Mouse (Mus musculus) lung, embryonic 16.5 days (tissue): ENCODE data around the gene Elmo2. TPM values are rescaled to one million over a fixed set of nuclear protein-coding genes. Genes with fewer than 3 reads are reported as not detected.

Experiments used
- ATAC-seq: fragments of 200-750 bp; cut with Nextera tagmentation; 2 replicates; pipeline ENCODE4 v1.8.0; 2017; ENCODE audit warnings: low read depth, mild to moderate bottlenecking, moderate library complexity
- H3K27ac ChIP-seq: fragments of 300-500 bp; sonication (generic); 2 replicates; pipeline ENCODE4 v1.5.1; 2014; ENCODE audit warnings: mild to moderate bottlenecking, control low read depth, low read length
- H3K27me3 ChIP-seq: fragments of 300-500 bp; sonication (generic); 2 replicates; pipeline ENCODE4 v1.6.1; 2014; ENCODE audit warnings: low read depth, low read length, mixed read lengths; ENCODE audit not compliant: control insufficient read depth, insufficient read depth
- H3K36me3 ChIP-seq: fragments of 300-500 bp; sonication (generic); 2 replicates; pipeline ENCODE4 v1.6.1; 2014; ENCODE audit warnings: low read length; ENCODE audit not compliant: control insufficient read depth, insufficient read depth
- H3K4me1 ChIP-seq: fragments of 300-500 bp; sonication (generic); replicated peaks from 2 replicates; pipeline ENCODE4 v1.6.1; 2014; ENCODE audit warnings: low read length, mixed read lengths; ENCODE audit not compliant: control insufficient read depth, insufficient read depth
- H3K4me2 ChIP-seq: fragments of 300-500 bp; sonication (generic); 2 replicates; pipeline ENCODE4 v1.6.1; 2014; ENCODE audit warnings: low read depth, low read length, control low read depth
- H3K4me3 ChIP-seq: fragments of 300-500 bp; sonication (generic); 2 replicates; pipeline ENCODE4 v1.5.1; 2014; ENCODE audit warnings: mild to moderate bottlenecking, low read length, control low read depth
- H3K9ac ChIP-seq: fragments of 300-500 bp; sonication (generic); 2 replicates; pipeline ENCODE4 v1.6.1; 2014; ENCODE audit warnings: low read length, control low read depth
- H3K9me3 ChIP-seq: fragments of 300-500 bp; sonication (generic); 2 replicates; pipeline ENCODE4 v1.6.1; 2016; ENCODE audit warnings: low read length; ENCODE audit not compliant: control insufficient read depth
- WGBS: fragments of 180-500 bp; shearing (Covaris S2); extraction: QIAGEN DNeasy Blood & Tissue Kit; methylation state at CpG from one replicate; pipeline ENCODE4 v1.1.7; 2014; 5-methylcytosine and 5-hydroxymethylcytosine counted together
- polyA plus RNA-seq: library from polyadenylated mRNA; unstranded; fragments of >200 nt; fragmentation: Nextera tagmentation; extraction: Ambion mirVana; gene quantifications from 2 replicates; pipeline ENCODE4 v1.2.1, GENCODE M21; 2015

Elmo2 gene
- polyA plus RNA-seq, 1 experiment from 2014 or later = 82.8 TPM

- Histone ChIP-seq H3K4me2 (no peak overlapping the region), H3K4me1 (peaks cover 28% of the 10 kb centered on the region), H3K9ac (no peak overlapping the region), H3K36me3 (no peaks in the 10 kb centered on the region), H3K27me3 (no peaks in the 10 kb centered on the region), H3K27ac (no peak overlapping the region), H3K9me3 (no peaks in the 10 kb centered on the region), H3K4me3 (no peak overlapping the region)
- no peak for ATAC-seq
- 68% methylated on average over 5 of the region's 5 CpGs for WGBS
Observed at GRCm38 (mm10) chr2:165328746-165329145, 2.5 kb upstream of the Elmo2 start.

GRCm38 (mm10) chr2:165327386-165327785, 1.1 kb upstream of the Elmo2 start:
- Histone ChIP-seq H3K4me1 (peaks cover 33% of the 10 kb centered on the region), H3K4me3 (peak overlapping the region; percentile 92), H3K9ac (peak overlapping the region; percentile 76), H3K27me3 (no peaks in the 10 kb centered on the region), H3K4me2 (peak overlapping the region; percentile 93), H3K9me3 (no peaks in the 10 kb centered on the region), H3K36me3 (no peaks in the 10 kb centered on the region), H3K27ac (no peak overlapping the region)
- WGBS = 45% methylated on average over 7 of the region's 7 CpGs
- no peak for ATAC-seq

- WGBS = under 1% methylated on average over 30 of the region's 30 CpGs
- H3K4me3 ChIP-seq = peak overlapping the region; percentile 92
- ATAC-seq = peak; percentile 19
Observed at GRCm38 (mm10) chr2:165325521-165326303, 567 bp downstream of the Elmo2 start.

DNA sequence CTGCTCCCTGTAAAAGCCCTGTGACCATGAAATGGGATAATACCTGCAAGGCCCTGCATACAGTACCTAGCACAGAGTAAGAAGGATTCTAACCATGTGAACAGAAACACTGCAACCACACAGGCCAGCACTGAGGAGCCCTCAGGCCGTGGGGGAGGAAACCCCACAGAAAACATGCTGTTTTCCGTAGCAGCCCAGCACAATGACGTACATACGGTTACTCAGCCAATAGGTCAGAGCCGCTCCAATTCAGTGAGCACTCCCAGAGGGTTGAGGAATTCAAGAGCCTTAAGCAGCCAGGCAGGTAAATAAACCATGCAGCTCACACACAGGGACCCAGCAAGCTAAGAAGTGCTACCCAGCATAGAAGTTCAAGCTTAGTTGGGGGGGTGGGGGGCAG, 2.4 kb downstream of the Elmo2 start:
- no peak for ATAC-seq
- H3K9ac ChIP-seq = peak overlapping the region; percentile 22
- peaks cover 65% of the 10 kb centered on the region for H3K4me1 ChIP-seq

More at GRCm38 (mm10) chr2:165325521-165326303, 567 bp downstream of the Elmo2 start:
- H3K4me2 ChIP-seq = peak overlapping the region; percentile 90
- H3K4me1 ChIP-seq = peaks cover 49% of the 10 kb centered on the region
- H3K9ac ChIP-seq = peak overlapping the region; percentile 92
- H3K36me3 ChIP-seq = no peaks in the 10 kb centered on the region
- no peaks in the 10 kb centered on the region for H3K27me3 ChIP-seq
- peak overlapping the region; percentile 68 for H3K27ac ChIP-seq
- no peaks in the 10 kb centered on the region for H3K9me3 ChIP-seq

GRCm38 (mm10) chr2:165323484-165323883, 2.8 kb downstream of the Elmo2 start:
- 72% methylated on average over 5 of the region's 5 CpGs for WGBS
- Histone ChIP-seq H3K27me3 (no peaks in the 10 kb centered on the region), H3K4me3 (no peak overlapping the region), H3K4me1 (peaks cover 70% of the 10 kb centered on the region), H3K27ac (peak overlapping the region; percentile 35), H3K9me3 (no peaks in the 10 kb centered on the region), H3K36me3 (no peaks in the 10 kb centered on the region), H3K9ac (peak overlapping the region; percentile 22; the same call in 1 of the 2 replicates), H3K4me2 (no peak overlapping the region)
- no peak for ATAC-seq

More for the DNA sequence above, 2.4 kb downstream of the Elmo2 start:
- peak overlapping the region; percentile 35 for H3K27ac ChIP-seq
- H3K4me2 ChIP-seq = peak overlapping the region; percentile 90
- 50% methylated on average over 5 of the region's 5 CpGs for WGBS
- no peaks in the 10 kb centered on the region for H3K27me3 ChIP-seq
- no peak overlapping the region for H3K4me3 ChIP-seq
- no peaks in the 10 kb centered on the region for H3K9me3 ChIP-seq
- no peaks in the 10 kb centered on the region for H3K36me3 ChIP-seq

DNA sequence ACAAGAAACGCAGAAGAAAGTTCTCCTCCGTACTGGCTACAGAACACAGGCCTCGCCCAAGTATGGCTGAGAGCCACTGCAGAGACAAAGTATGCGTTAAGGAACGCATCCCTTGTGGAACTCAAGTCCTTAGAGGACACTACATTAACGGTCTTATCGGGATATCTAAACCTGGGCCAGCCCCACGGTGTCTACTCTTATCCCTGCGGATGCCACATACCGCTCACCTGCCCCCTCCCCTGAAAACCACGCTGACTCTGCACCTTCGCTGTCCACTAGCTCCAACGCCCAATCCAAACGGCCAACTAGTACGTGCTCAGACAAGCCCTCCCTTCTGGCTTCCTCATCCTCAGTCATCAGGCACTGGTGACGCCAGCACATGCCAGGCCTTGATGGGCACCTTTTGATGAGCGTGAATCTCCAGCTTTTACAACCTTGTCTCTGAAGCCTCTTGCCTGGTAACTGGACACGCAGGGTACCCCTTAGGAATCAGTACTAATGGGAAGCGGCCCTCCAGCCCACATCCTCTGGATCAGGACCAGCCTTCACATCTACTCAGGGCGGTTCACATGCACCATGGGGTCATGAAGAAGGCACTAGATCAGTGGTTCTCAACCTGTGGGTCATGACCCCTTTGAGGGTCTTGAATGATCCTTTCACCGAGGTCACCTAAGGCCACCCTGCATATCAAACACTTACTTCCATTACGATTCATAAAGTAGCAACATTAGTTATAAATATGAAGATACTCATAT, 4.1 kb downstream of the Elmo2 start:
- H3K4me3 ChIP-seq = no peak overlapping the region
- no peak overlapping the region for H3K4me2 ChIP-seq
- WGBS = 71% methylated on average over 22 of the region's 22 CpGs
- no peaks in the 10 kb centered on the region for H3K27me3 ChIP-seq
- ATAC-seq = no peak
- no peaks in the 10 kb centered on the region for H3K9me3 ChIP-seq
- H3K36me3 ChIP-seq = no peaks in the 10 kb centered on the region
- no peak overlapping the region for H3K9ac ChIP-seq
- H3K4me1 ChIP-seq = peaks cover 78% of the 10 kb centered on the region
- peak overlapping the region; percentile 94 for H3K27ac ChIP-seq

DNA sequence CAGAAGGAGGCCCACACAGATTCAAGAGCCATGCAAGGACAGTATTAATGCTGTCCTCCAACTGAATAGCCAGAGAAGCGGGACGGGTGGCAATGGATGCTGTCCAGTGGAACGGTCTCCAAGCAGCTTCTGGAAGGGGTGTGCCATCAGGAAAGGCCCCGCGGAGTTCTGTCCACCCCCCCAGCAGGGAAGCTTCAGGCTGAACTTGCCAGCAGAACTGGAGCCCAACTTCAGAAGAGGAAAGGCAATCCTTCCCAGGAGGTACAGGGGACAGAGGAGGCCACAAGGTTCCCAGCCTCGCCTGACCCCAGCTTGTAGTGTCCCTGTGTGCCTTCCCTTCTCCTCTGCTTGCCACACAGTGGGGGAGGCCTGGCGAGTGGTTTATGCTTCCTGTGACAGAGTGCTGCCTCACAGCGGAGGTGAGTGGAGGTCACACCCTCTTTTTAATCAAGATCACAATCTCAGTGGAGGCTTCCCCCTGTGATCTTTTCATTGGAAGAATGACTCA, 4.8 kb downstream of the Elmo2 start:
- 58% methylated on average over 8 of the region's 8 CpGs for WGBS
- peak overlapping the region; percentile 44 for H3K4me2 ChIP-seq

GRCm38 (mm10) chr2:165320531-165321150, 5.6 kb downstream of the Elmo2 start:
- H3K4me1 ChIP-seq = peaks cover 79% of the 10 kb centered on the region
- WGBS = 43% methylated on average over 12 of the region's 12 CpGs
- peak overlapping the region; percentile 44 for H3K4me2 ChIP-seq

More for the DNA sequence above, 4.8 kb downstream of the Elmo2 start:
- peak overlapping the region; percentile 94 for H3K27ac ChIP-seq
- peaks cover 79% of the 10 kb centered on the region for H3K4me1 ChIP-seq
- no peaks in the 10 kb centered on the region for H3K27me3 ChIP-seq
- no peaks in the 10 kb centered on the region for H3K9me3 ChIP-seq
- H3K36me3 ChIP-seq = no peaks in the 10 kb centered on the region
- no peak for ATAC-seq
- peak overlapping the region; percentile 52 for H3K9ac ChIP-seq
- H3K4me3 ChIP-seq = no peak overlapping the region

More at GRCm38 (mm10) chr2:165320531-165321150, 5.6 kb downstream of the Elmo2 start:
- H3K9ac ChIP-seq = peak overlapping the region; percentile 52
- H3K36me3 ChIP-seq = peaks cover 5% of the 10 kb centered on the region; the same call in 1 of the 2 replicates
- peak; percentile 56 for ATAC-seq
- H3K27me3 ChIP-seq = no peaks in the 10 kb centered on the region
- peak overlapping the region; percentile 94 for H3K27ac ChIP-seq
- H3K9me3 ChIP-seq = no peaks in the 10 kb centered on the region
- H3K4me3 ChIP-seq = 0 out of 2 replicates have a peak overlapping the region, but pooled peaks have one; percentile 7
